Mouse (Mus musculus): ENCODE measurements around the gene Col4a3.

Gene Col4a3

DNA sequence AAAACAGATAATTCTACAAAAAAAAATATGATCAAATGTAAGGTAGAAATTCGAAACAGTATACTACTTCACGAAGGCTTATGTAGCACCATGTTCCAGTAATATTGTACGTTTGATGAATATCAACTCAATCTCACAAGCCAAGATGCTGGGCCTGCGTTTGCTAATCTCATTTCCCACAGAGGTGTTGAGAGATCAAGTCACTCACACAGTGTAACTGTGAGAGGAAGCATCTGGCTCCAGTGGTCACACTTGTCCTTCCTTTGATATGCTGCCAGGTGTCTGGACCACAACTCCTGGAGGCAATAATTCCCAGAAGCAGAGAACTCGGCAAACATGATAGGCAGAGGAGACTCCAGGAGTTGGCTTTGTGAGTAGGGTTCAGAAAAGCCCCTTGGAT lies 99.6 kb downstream of the Col4a3 start:
- no peak for DNase-seq (ENCODE audit: low read depth)

GRCm38 (mm10) chr1:82686866-82687265 lies 100.1 kb downstream of the Col4a3 start:
- no peak for DNase-seq (ENCODE audit: low read depth)

DNA sequence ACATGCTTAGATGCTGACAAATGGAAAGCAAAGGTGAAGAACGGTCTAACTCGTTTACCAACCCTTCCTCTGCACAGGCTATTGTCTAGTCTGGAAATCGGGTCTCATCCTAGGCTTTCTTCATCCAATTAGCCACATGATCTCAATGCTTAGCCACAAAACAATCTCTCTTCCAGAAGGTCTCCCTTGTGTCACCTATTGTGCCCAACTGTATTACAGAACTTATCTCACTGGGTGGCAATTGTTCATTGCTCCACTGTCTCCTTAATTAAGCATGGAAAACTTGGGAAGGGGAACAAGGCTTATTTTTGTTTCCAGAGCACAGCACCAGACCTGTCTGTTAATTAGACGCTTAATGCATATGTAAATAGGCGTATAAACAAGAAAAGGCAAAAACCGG lies 101.2 kb downstream of the Col4a3 start:
- DNase-seq (ENCODE audit: low read depth) = no peak

DNA sequence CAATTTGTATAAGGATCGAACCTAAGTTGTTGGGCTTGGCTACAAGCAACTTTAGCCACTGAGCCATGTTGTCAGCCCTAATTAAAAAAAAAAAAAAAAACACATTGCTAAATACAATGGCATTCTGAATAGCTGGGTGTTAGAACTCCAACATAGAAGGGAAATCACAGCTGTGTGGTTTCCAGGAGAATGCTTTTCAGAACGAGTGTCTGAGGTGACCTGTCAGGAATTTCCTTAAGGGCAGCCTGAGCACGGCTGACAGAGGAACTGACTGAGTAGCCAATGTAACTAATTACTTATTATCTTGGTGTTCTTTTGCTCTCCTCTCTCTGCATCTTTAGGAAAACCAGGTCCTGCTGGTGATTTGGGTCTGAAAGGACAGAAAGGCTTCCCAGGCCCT lies 109.2 kb downstream of the Col4a3 start:
- DNase-seq (ENCODE audit: low read depth) = no peak

- DNase-seq (ENCODE audit: low read depth) = no peak
These were observed 131.2 kb downstream of the Col4a3 start for GRCm38 (mm10) chr1:82717816-82718512.

- peak; percentile 92 for DNase-seq (ENCODE audit: low read depth)
These were observed 137.8 kb downstream of the Col4a3 start, which contains the start of gene Mff for GRCm38 (mm10) chr1:82724339-82725025. Gene Mff, plus strand, starts transcription at chr1:82724890.

GRCm38 (mm10) chr1:82725026-82725874 lies 138.5 kb downstream of the Col4a3 start:
- peak; percentile 46 for DNase-seq (ENCODE audit: low read depth)

DNA sequence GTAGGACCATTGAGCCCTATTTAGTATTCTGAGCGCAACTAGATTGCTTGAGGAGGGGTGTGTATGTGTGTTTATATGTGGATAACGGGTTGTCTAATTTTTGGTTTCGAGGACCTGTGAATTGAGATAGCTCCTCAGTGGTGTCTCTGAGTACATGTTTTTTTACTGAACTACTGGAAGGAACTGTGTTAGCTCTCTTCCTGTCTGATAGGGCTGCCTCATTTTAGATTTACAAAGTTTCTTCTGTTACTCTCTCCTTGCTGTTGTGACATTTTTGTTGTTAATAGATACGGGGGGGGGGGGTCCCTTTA lies 139.1 kb downstream of the Col4a3 start:
- no peak for DNase-seq (ENCODE audit: low read depth)

DNA sequence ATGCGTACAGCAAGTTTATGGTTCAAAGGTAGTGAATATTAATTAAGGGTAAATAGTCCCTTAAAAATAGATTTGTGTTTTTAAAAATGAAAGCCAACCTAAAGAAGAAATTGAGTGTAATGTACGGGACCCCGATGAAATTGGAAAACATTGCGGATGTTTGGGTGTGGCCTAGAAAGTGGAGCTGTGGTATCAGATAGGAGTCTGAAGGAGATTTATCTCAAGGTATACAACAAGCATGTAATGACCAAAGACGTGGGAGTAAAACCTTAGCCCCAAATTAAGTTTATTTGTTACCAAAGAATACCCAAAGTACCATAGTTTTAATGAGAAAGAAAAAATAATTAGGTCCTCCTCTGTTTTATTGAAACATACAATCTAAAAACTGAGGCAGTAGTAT lies 139.8 kb downstream of the Col4a3 start:
- DNase-seq (ENCODE audit: low read depth) = no peak

DNA sequence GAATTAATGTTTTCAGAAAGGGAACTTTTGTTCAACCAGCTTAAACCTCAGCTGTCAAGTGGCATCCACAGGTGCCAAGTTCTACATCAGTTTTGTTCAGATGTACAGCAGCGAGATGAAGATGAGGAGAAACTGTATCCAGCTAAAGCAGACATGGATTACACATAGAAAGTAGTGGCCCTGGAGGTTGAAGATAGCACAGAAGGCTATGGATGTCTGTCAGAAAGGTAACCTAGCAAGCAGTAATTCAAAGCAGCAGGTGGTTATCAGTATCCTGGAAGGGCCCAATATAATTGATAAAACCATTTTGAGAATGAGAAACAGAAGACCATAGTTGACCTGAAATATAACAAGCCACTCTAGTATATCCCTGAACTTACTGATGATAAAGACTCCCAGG lies 146.6 kb downstream of the Col4a3 start:
- DNase-seq (ENCODE audit: low read depth) = no peak

GRCm38 (mm10) chr1:82738066-82738465 lies 151.3 kb downstream of the Col4a3 start:
- DNase-seq (ENCODE audit: low read depth) = no peak

DNA sequence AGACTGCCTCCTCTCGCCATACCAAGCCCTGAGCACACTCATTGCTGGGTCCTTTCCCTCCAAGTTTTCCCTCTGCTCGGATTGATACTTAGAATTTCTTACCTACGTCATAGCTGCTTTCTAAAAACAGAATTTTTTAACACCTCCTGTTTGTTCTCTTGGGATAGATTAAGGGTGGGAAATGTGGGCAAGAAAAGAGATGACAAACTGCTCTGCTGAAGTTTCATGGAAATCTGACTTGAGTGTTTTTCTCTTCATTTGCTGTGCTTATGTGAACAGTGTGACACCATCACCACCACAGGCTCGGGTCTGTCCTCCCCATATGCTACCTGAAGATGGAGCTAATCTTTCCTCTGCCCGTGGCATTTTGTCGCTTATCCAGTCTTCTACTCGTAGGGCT lies 154.8 kb downstream of the Col4a3 start:
- DNase-seq (ENCODE audit: low read depth) = no peak

DNA sequence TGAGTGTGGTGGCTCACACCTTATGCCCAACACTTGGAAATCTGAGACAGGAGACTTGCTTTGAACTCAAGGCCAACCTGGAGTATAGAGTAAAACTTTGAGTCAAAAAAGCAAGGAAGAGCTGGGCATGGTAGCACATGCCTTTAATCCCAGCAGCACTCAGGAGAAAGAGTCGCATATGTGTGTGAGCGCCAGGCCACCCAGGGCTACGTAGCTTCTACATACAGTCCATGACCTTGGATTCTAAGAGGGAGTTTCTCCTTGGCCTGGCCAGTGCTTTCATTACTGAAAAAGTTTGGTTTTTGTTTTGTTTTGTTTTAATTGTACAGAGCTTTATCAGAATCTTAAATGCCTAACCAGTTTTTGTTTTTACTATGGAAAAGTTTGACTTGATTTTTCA lies 157.2 kb downstream of the Col4a3 start:
- no peak for DNase-seq (ENCODE audit: low read depth)

- DNase-seq (ENCODE audit: low read depth) = no peak
These were observed 159.7 kb downstream of the Col4a3 start for GRCm38 (mm10) chr1:82746408-82746807.

DNA sequence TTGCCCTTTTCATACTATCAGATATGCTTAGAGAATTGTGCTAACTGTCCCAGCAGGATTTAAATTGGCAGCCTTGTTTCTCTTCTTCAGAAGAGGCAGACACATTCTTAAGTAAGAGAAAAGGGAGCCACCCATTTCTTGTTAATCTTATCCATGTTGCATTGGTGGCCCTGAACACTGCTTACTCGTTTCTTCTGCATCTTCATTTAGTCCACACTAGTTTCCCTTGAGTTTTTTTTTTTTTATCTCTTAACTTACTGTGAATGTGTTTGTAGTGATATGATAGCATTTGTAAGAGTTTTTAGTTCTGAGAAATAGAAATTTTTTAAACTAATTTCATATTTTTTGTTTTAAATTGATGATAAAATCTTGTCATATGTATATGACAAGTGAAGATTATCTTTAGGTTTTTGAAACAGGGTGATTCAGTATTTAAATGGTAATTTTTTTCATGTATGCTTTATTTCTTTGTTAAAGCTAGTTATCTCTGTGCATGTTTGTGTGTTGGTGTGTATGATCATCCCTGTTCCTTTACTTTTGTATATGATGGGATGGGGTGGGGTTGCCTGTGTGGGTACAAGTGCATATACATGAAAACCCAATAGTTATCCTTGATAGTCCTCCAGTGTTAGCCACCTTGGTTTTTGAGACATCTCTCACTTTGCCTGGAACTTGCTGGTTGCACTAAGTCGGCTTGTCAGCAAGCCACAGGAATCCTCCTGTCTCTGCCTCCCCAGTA lies 161.2 kb downstream of the Col4a3 start:
- no peak for DNase-seq (ENCODE audit: low read depth)

GRCm38 (mm10) chr1:82759520-82759919 lies 172.8 kb downstream of the Col4a3 start:
- no peak for DNase-seq (ENCODE audit: low read depth)

GRCm38 (mm10) chr1:82761454-82762169 lies 174.9 kb downstream of the Col4a3 start:
- peak; percentile 14 for DNase-seq (ENCODE audit: low read depth)

- no peak for DNase-seq (ENCODE audit: low read depth)
These were observed 175.6 kb downstream of the Col4a3 start for GRCm38 (mm10) chr1:82762274-82762673.

- no peak for DNase-seq (ENCODE audit: low read depth)
These were observed 179.5 kb downstream of the Col4a3 start for GRCm38 (mm10) chr1:82766227-82766626.

GRCm38 (mm10) chr1:82766641-82767040 lies 179.9 kb downstream of the Col4a3 start:
- DNase-seq (ENCODE audit: low read depth) = no peak

GRCm38 (mm10) chr1:82768269-82768668 lies 181.5 kb downstream of the Col4a3 start, which contains the start of gene Tm4sf20:
Gene Tm4sf20, minus strand, starts transcription at chr1:82768461.
- DNase-seq (ENCODE audit: low read depth) = no peak
